Mouse (Mus musculus) cerebellum, adult 8-10 months (tissue): Measurements from ENCODE around the gene Esrra.
"Not testable (repeated sequence)": the region's sequence is repeated elsewhere in the genome, so short reads cannot be mapped to it uniquely, and the experiment has no call there.

Experiments used
- DNase-seq: peaks from one replicate; pipeline ENCODE4 v3.0.0; 2022

Gene Esrra

GRCm38 (mm10) chr19:6895608-6896305 lies 25.9 kb downstream of the Esrra start:
- DNase-seq: not testable (repeated sequence)

GRCm38 (mm10) chr19:6893731-6894451 lies 27.7 kb downstream of the Esrra start:
- no peak for DNase-seq

GRCm38 (mm10) chr19:6892512-6892911 lies 29.1 kb downstream of the Esrra start:
- DNase-seq: no peak

- no peak for DNase-seq
These were observed 43.6 kb downstream of the Esrra start for GRCm38 (mm10) chr19:6877965-6878364.

GRCm38 (mm10) chr19:6876799-6877198 lies 44.8 kb downstream of the Esrra start:
- no peak for DNase-seq

GRCm38 (mm10) chr19:6875834-6876233 lies 45.8 kb downstream of the Esrra start:
- no peak for DNase-seq

- no peak for DNase-seq
These were observed 47.4 kb downstream of the Esrra start for GRCm38 (mm10) chr19:6874257-6874656.

- DNase-seq: no peak
These were observed 48.9 kb downstream of the Esrra start for GRCm38 (mm10) chr19:6872701-6873100.

GRCm38 (mm10) chr19:6871574-6872271 lies 49.9 kb downstream of the Esrra start:
- no peak for DNase-seq

GRCm38 (mm10) chr19:6869355-6869754 lies 52.3 kb downstream of the Esrra start:
- DNase-seq: no peak

- no peak for DNase-seq
These were observed 60.2 kb downstream of the Esrra start for GRCm38 (mm10) chr19:6861451-6861850.
